Mouse (Mus musculus) inflammation-experienced regulatory T-cells, adult 6 months (primary cell): Measurements from ENCODE around the gene Neil3. TPM values are rescaled to one million over a fixed set of nuclear protein-coding genes. Genes with fewer than 3 reads are reported as not detected.

Source experiments
- polyA plus RNA-seq, 3 experiments: library from polyadenylated mRNA; unstranded; fragments of 100-300 nt; shearing (Covaris generic); gene quantifications; one replicate each; pipeline ENCODE4 v1.2.1; 2017

Gene Neil3
- polyA plus RNA-seq, 3 experiments from 2014 or later = 3.0 to 26.0 (median 3.5) TPM

Other genes starting within 250 kb of the Neil3 start
- gene Aga, start 127.3 kb downstream of the Neil3 start, polyA plus RNA-seq = 10 to 100 TPM; 43.9 to 53.8 (median 52.5) TPM